Mouse (Mus musculus): ENCODE measurements at regions not wholly inside any gene's neighbourhood (a gene's known extent, or its start where the extent isn't known, plus 50 kb on each side); places are given as distances from the start of the nearest gene placed in this dataset.
A peak's percentile ranks its signal among the peaks of the same experiment; 100 is the strongest.

GRCm38 (mm10) chr8:102223097-102223496 lies 562.3 kb downstream of the Cdh11 start:
- DNase-seq (ENCODE audit: low spot score, missing footprints) (no peak), ATAC-seq (ENCODE audit: low FRiP score) (no peak)
- no peaks in the 10 kb centered on the region for H3K4me1 ChIP-seq (ENCODE audit: control insufficient read depth, insufficient read depth, low read length)
- no peak overlapping the region for H3K9ac ChIP-seq (ENCODE audit: low read length)
- no peaks in the 10 kb centered on the region for H3K9me3 ChIP-seq (ENCODE audit: control insufficient read depth, low read length)
- H3K27me3 ChIP-seq (ENCODE audit: control insufficient read depth, insufficient read depth, low read length): no peaks in the 10 kb centered on the region
- no peak overlapping the region for H3K4me3 ChIP-seq (ENCODE audit: low read depth, low read length)
- H3K27ac ChIP-seq (ENCODE audit: low read depth, low read length): no peak overlapping the region
- no peak overlapping the region for H3K4me2 ChIP-seq
- no peaks in the 10 kb centered on the region for H3K36me3 ChIP-seq (ENCODE audit: control insufficient read depth, insufficient read depth, low read length)
- 76% methylated on average over 2 of the region's 2 CpGs for WGBS

- no peaks in the 10 kb centered on the region for H3K36me3 ChIP-seq (ENCODE audit: control insufficient read depth, insufficient read depth, low read length)
- no peak overlapping the region for H3K4me3 ChIP-seq (ENCODE audit: low read depth, low read length)
- H3K27ac ChIP-seq (ENCODE audit: low read depth, low read length): no peak overlapping the region
- H3K27me3 ChIP-seq (ENCODE audit: control insufficient read depth, insufficient read depth, low read length): no peaks in the 10 kb centered on the region
- no peaks in the 10 kb centered on the region for H3K4me1 ChIP-seq (ENCODE audit: control insufficient read depth, insufficient read depth, low read length)
- no peak overlapping the region for H3K4me2 ChIP-seq
- H3K9ac ChIP-seq (ENCODE audit: low read length): no peak overlapping the region
- DNase-seq (ENCODE audit: low spot score, missing footprints): no peak
- no peak for ATAC-seq (ENCODE audit: low FRiP score)
- no peaks in the 10 kb centered on the region for H3K9me3 ChIP-seq (ENCODE audit: control insufficient read depth, low read length)
- whole genome bisulfite sequencing: 95% methylated on average over 1 of the region's 1 CpGs
Observed at GRCm38 (mm10) chr8:102205633-102206032, 579.8 kb downstream of the Cdh11 start.

GRCm38 (mm10) chr8:102159541-102160197 lies 625.8 kb downstream of the Cdh11 start:
- H3K4me3 ChIP-seq (ENCODE audit: low read depth, low read length): no peak overlapping the region
- 70% methylated on average over 2 of the region's 2 CpGs for WGBS
- H3K27me3 ChIP-seq (ENCODE audit: control insufficient read depth, insufficient read depth, low read length): no peaks in the 10 kb centered on the region
- no peak overlapping the region for H3K9ac ChIP-seq (ENCODE audit: low read length)
- H3K36me3 ChIP-seq (ENCODE audit: control insufficient read depth, insufficient read depth, low read length): no peaks in the 10 kb centered on the region
- H3K9me3 ChIP-seq (ENCODE audit: control insufficient read depth, low read length): no peaks in the 10 kb centered on the region
- H3K4me2 ChIP-seq: no peak overlapping the region
- H3K27ac ChIP-seq (ENCODE audit: low read depth, low read length): no peak overlapping the region
- DNase-seq (ENCODE audit: low spot score, missing footprints): no peak
- no peak for ATAC-seq (ENCODE audit: low FRiP score)
- no peaks in the 10 kb centered on the region for H3K4me1 ChIP-seq (ENCODE audit: control insufficient read depth, insufficient read depth, low read length)

DNA sequence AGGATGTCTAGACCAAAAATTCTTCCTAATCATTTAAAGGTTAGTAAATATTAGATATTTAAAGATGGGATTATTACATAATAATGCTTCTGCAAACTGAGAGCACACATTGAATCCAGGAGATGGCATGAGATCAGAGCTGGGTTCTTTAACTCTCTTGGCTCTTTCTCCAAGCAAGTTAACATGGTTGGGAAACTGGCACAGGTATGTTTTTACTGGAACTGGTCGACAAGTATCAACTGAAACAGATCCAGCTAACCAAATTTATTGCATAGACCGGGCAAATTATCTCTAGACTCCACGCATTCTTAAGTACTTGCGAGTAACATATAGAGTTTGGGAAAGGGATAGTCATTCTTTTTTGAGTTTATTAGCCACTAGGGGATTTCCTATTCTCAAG lies 666.8 kb downstream of the Cdh11 start:
- no peaks in the 10 kb centered on the region for H3K36me3 ChIP-seq (ENCODE audit: control insufficient read depth, insufficient read depth, low read length)
- H3K9me3 ChIP-seq (ENCODE audit: control insufficient read depth, low read length): no peaks in the 10 kb centered on the region
- H3K4me1 ChIP-seq (ENCODE audit: control insufficient read depth, insufficient read depth, low read length): no peaks in the 10 kb centered on the region
- WGBS: 91% methylated on average over 4 of the region's 4 CpGs
- DNase-seq (ENCODE audit: low spot score, missing footprints) (no peak), ATAC-seq (ENCODE audit: low FRiP score) (no peak)
- no peak overlapping the region for H3K4me3 ChIP-seq (ENCODE audit: low read depth, low read length)
- H3K27ac ChIP-seq (ENCODE audit: low read depth, low read length): no peak overlapping the region
- no peak overlapping the region for H3K9ac ChIP-seq (ENCODE audit: low read length)
- no peaks in the 10 kb centered on the region for H3K27me3 ChIP-seq (ENCODE audit: control insufficient read depth, insufficient read depth, low read length)
- H3K4me2 ChIP-seq: no peak overlapping the region

DNA sequence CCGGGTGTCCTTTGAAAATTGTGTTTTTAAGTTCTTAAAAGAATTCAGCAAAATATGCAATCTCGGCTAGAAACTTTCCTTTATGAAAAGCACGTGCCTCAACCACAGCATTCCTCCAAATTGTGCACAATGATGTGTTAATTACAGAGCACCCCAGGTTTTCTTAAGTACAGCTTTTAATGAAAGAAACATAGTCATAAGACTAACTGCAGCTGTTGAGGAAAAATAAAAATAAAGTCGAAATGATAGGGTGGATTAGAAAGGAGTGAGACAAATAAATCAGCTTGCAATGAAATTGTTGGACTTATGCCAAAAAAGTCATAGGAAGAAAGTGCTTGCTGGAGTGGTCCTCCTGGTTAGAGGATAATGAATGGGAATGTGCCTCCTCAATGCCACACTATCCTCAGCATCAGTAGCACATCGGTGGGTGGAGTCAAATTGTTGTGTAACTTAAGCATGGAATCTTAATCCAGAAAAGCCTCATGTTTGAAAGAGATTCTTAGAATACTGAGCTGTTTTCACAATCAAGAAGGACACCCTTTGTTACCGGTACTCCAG lies 668.5 kb downstream of the Cdh11 start:
- H3K4me3 ChIP-seq (ENCODE audit: low read depth, low read length): no peak overlapping the region
- H3K4me2 ChIP-seq: no peak overlapping the region
- H3K4me1 ChIP-seq (ENCODE audit: control insufficient read depth, insufficient read depth, low read length): no peaks in the 10 kb centered on the region
- no peaks in the 10 kb centered on the region for H3K9me3 ChIP-seq (ENCODE audit: control insufficient read depth, low read length)
- no peaks in the 10 kb centered on the region for H3K36me3 ChIP-seq (ENCODE audit: control insufficient read depth, insufficient read depth, low read length)
- DNase-seq (ENCODE audit: low spot score, missing footprints): no peak
- no peaks in the 10 kb centered on the region for H3K27me3 ChIP-seq (ENCODE audit: control insufficient read depth, insufficient read depth, low read length)
- H3K27ac ChIP-seq (ENCODE audit: low read depth, low read length): no peak overlapping the region
- no peak for ATAC-seq (ENCODE audit: low FRiP score)
- H3K9ac ChIP-seq (ENCODE audit: low read length): no peak overlapping the region
- WGBS: 79% methylated on average over 6 of the region's 6 CpGs

DNA sequence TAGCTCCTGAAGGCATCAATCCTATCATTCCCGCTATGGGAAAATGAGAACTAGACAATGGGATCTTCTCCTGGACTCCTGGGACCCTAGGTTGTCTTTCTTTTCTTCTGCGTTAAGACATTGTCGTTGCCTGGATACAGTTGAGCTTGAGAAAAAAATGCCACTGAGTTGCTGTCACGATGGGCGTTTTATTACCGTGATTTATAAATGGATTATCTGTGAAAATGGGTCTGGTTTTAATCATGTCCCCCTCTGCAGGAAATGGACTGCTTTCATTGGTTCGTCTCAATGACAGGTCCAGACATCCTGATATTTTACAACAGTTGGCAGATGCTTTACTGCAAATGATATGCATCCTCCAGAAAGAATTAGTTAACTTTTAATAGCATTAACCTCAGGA lies 681.7 kb downstream of the Cdh11 start:
- Histone ChIP-seq H3K9ac (ENCODE audit: low read length) (no peak overlapping the region), H3K4me1 (ENCODE audit: control insufficient read depth, insufficient read depth, low read length) (0 out of 2 replicates have a peak, but pooled peaks cover 4% of the 10 kb centered on the region), H3K4me2 (no peak overlapping the region), H3K9me3 (ENCODE audit: control insufficient read depth, low read length) (no peaks in the 10 kb centered on the region), H3K27me3 (ENCODE audit: control insufficient read depth, insufficient read depth, low read length) (no peaks in the 10 kb centered on the region), H3K27ac (ENCODE audit: low read depth, low read length) (no peak overlapping the region), H3K4me3 (ENCODE audit: low read depth, low read length) (no peak overlapping the region), H3K36me3 (ENCODE audit: control insufficient read depth, insufficient read depth, low read length) (no peaks in the 10 kb centered on the region)
- WGBS: 34% methylated on average over 7 of the region's 7 CpGs
- ATAC-seq (ENCODE audit: low FRiP score) (peak; percentile 88), DNase-seq (ENCODE audit: low spot score, missing footprints) (no peak)

GRCm38 (mm10) chr8:102096726-102097125 lies 688.7 kb downstream of the Cdh11 start:
- Histone ChIP-seq H3K4me2 (no peak overlapping the region), H3K4me1 (ENCODE audit: control insufficient read depth, insufficient read depth, low read length) (no peaks in the 10 kb centered on the region), H3K4me3 (ENCODE audit: low read depth, low read length) (no peak overlapping the region), H3K9me3 (ENCODE audit: control insufficient read depth, low read length) (no peaks in the 10 kb centered on the region), H3K27ac (ENCODE audit: low read depth, low read length) (no peak overlapping the region), H3K36me3 (ENCODE audit: control insufficient read depth, insufficient read depth, low read length) (no peaks in the 10 kb centered on the region), H3K9ac (ENCODE audit: low read length) (no peak overlapping the region), H3K27me3 (ENCODE audit: control insufficient read depth, insufficient read depth, low read length) (no peaks in the 10 kb centered on the region)
- ATAC-seq (ENCODE audit: low FRiP score) (0 out of 2 replicates have a peak, but pooled peaks have one; percentile 35), DNase-seq (ENCODE audit: low spot score, missing footprints) (no peak)
- WGBS: 77% methylated on average over 7 of the region's 7 CpGs

- DNase-seq (ENCODE audit: low spot score, missing footprints): peak; percentile 69
- no peaks in the 10 kb centered on the region for H3K36me3 ChIP-seq (ENCODE audit: control insufficient read depth, insufficient read depth, low read length)
- no peak overlapping the region for H3K27ac ChIP-seq (ENCODE audit: low read depth, low read length)
- no peaks in the 10 kb centered on the region for H3K4me1 ChIP-seq (ENCODE audit: control insufficient read depth, insufficient read depth, low read length)
- H3K9me3 ChIP-seq (ENCODE audit: control insufficient read depth, low read length): no peaks in the 10 kb centered on the region
- H3K27me3 ChIP-seq (ENCODE audit: control insufficient read depth, insufficient read depth, low read length): no peaks in the 10 kb centered on the region
- WGBS: 83% methylated on average over 4 of the region's 4 CpGs
- no peak for ATAC-seq (ENCODE audit: low FRiP score)
- no peak overlapping the region for H3K4me2 ChIP-seq
- no peak overlapping the region for H3K9ac ChIP-seq (ENCODE audit: low read length)
- H3K4me3 ChIP-seq (ENCODE audit: low read depth, low read length): no peak overlapping the region
Observed at GRCm38 (mm10) chr8:102085927-102086326, 699.5 kb downstream of the Cdh11 start.

- Histone ChIP-seq H3K9ac (ENCODE audit: low read length) (no peak overlapping the region), H3K4me1 (ENCODE audit: control insufficient read depth, insufficient read depth, low read length) (no peaks in the 10 kb centered on the region), H3K9me3 (ENCODE audit: control insufficient read depth, low read length) (no peaks in the 10 kb centered on the region), H3K27ac (ENCODE audit: low read depth, low read length) (no peak overlapping the region), H3K4me2 (no peak overlapping the region), H3K27me3 (ENCODE audit: control insufficient read depth, insufficient read depth, low read length) (no peaks in the 10 kb centered on the region), H3K4me3 (ENCODE audit: low read depth, low read length) (no peak overlapping the region), H3K36me3 (ENCODE audit: control insufficient read depth, insufficient read depth, low read length) (no peaks in the 10 kb centered on the region)
- WGBS: 84% methylated on average over 1 of the region's 1 CpGs
- no peak for DNase-seq (ENCODE audit: low spot score, missing footprints)
- no peak for ATAC-seq (ENCODE audit: low FRiP score)
Observed at GRCm38 (mm10) chr8:102075611-102076010, 709.8 kb downstream of the Cdh11 start.

All from midbrain, embryonic 11.5 days (tissue).